Mouse (Mus musculus): ENCODE data around the gene Kif13a. TPM values are rescaled to one million over a fixed set of nuclear protein-coding genes. Genes with fewer than 3 reads are reported as not detected.

Kif13a gene
- polyA plus RNA-seq, 1 experiment: not detected

- no peak for TF ChIP-seq GATA1 (IDR thresholded peaks at IDR 0.05; ENCODE audit: low read length)
These were observed 133.3 kb downstream of the Kif13a start for GRCm38 (mm10) chr13:46796381-46796780.

- no peak for TF ChIP-seq GATA1 (IDR thresholded peaks at IDR 0.05; ENCODE audit: low read length)
These were observed 135.8 kb downstream of the Kif13a start for GRCm38 (mm10) chr13:46793824-46794223.

GRCm38 (mm10) chr13:46788452-46788851 is 141.2 kb downstream of the Kif13a start:
- TF ChIP-seq GATA1 (IDR thresholded peaks at IDR 0.05; ENCODE audit: low read length): no peak

- no peak for TF ChIP-seq GATA1 (IDR thresholded peaks at IDR 0.05; ENCODE audit: low read length)
These were observed 142.8 kb downstream of the Kif13a start for GRCm38 (mm10) chr13:46786836-46787235.

- TF ChIP-seq GATA1 (IDR thresholded peaks at IDR 0.05; ENCODE audit: low read length): no peak
These were observed 143.6 kb downstream of the Kif13a start for GRCm38 (mm10) chr13:46786064-46786561.

- no peak for TF ChIP-seq GATA1 (IDR thresholded peaks at IDR 0.05; ENCODE audit: low read length)
These were observed 149.3 kb downstream of the Kif13a start for GRCm38 (mm10) chr13:46780379-46780778.

GRCm38 (mm10) chr13:46779831-46780230 is 149.8 kb downstream of the Kif13a start:
- TF ChIP-seq GATA1 (IDR thresholded peaks at IDR 0.05; ENCODE audit: low read length): no peak

- no peak for TF ChIP-seq GATA1 (IDR thresholded peaks at IDR 0.05; ENCODE audit: low read length)
These were observed 152.2 kb downstream of the Kif13a start for GRCm38 (mm10) chr13:46777461-46777860.

GRCm38 (mm10) chr13:46776636-46777305 is 152.9 kb downstream of the Kif13a start:
- no peak for TF ChIP-seq GATA1 (IDR thresholded peaks at IDR 0.05; ENCODE audit: low read length)

- TF ChIP-seq GATA1 (IDR thresholded peaks at IDR 0.05; ENCODE audit: low read length): no peak
These were observed 154.7 kb downstream of the Kif13a start for GRCm38 (mm10) chr13:46774998-46775397.

GRCm38 (mm10) chr13:46772581-46772980 is 157.1 kb downstream of the Kif13a start:
- TF ChIP-seq GATA1 (IDR thresholded peaks at IDR 0.05; ENCODE audit: low read length): no peak

- no peak for TF ChIP-seq GATA1 (IDR thresholded peaks at IDR 0.05; ENCODE audit: low read length)
These were observed 164.3 kb downstream of the Kif13a start for GRCm38 (mm10) chr13:46765361-46765760.

GRCm38 (mm10) chr13:46763210-46763609 is 166.5 kb downstream of the Kif13a start:
- no peak for TF ChIP-seq GATA1 (IDR thresholded peaks at IDR 0.05; ENCODE audit: low read length)

GRCm38 (mm10) chr13:46760921-46761320 is 168.7 kb downstream of the Kif13a start:
- TF ChIP-seq GATA1 (IDR thresholded peaks at IDR 0.05; ENCODE audit: low read length): no peak

- TF ChIP-seq GATA1 (IDR thresholded peaks at IDR 0.05; ENCODE audit: low read length): no peak
These were observed 170.3 kb downstream of the Kif13a start for GRCm38 (mm10) chr13:46759281-46759809.

- no peak for TF ChIP-seq GATA1 (IDR thresholded peaks at IDR 0.05; ENCODE audit: low read length)
These were observed 171.0 kb downstream of the Kif13a start for GRCm38 (mm10) chr13:46758627-46759026.

GRCm38 (mm10) chr13:46757946-46758345 is 171.7 kb downstream of the Kif13a start:
- TF ChIP-seq GATA1 (IDR thresholded peaks at IDR 0.05; ENCODE audit: low read length): no peak
